Mouse (Mus musculus) splenic B cell, adult 2 months (primary cell): ENCODE measurements around the gene Sntb2.

Source experiments
- DNase-seq: peaks from one replicate; pipeline ENCODE4 v3.0.0-alpha.2; 2011; ENCODE audit warnings: low read depth, low spot score
- H3K27me3 ChIP-seq: 2 replicates; pipeline ENCODE4 v1.6.1; 2012; ENCODE audit warnings: mild to moderate bottlenecking, low read length, moderate library complexity, mixed read lengths; ENCODE audit not compliant: control insufficient read depth, poor library complexity, insufficient read depth, severe bottlenecking
- H3K36me3 ChIP-seq: 2 replicates; pipeline ENCODE4 v1.6.1; 2012; ENCODE audit warnings: mild to moderate bottlenecking, low read length, moderate library complexity, mixed read lengths; ENCODE audit not compliant: control insufficient read depth, poor library complexity, insufficient read depth, severe bottlenecking

Sntb2 gene

GRCm38 (mm10) chr8:106937081-106937800 is 1.7 kb downstream of the Sntb2 start:
- H3K36me3 ChIP-seq, result no peaks in the 10 kb centered on the region
- peak; percentile 5 for DNase-seq
- no peaks in the 10 kb centered on the region; the same call in 1 of the 2 replicates for H3K27me3 ChIP-seq

- no peaks in the 10 kb centered on the region for H3K27me3 ChIP-seq
- DNase-seq, result no peak
- H3K36me3 ChIP-seq, result no peaks in the 10 kb centered on the region
These were observed 6.3 kb downstream of the Sntb2 start for GRCm38 (mm10) chr8:106941806-106942205.

- no peak for DNase-seq
- H3K27me3 ChIP-seq, result no peaks in the 10 kb centered on the region
These were observed 8.4 kb downstream of the Sntb2 start for GRCm38 (mm10) chr8:106943874-106944418.

GRCm38 (mm10) chr8:106944756-106945155 is 9.2 kb downstream of the Sntb2 start:
- Histone ChIP-seq H3K36me3 (no peaks in the 10 kb centered on the region), H3K27me3 (no peaks in the 10 kb centered on the region)
- DNase-seq, result no peak

More at GRCm38 (mm10) chr8:106943874-106944418, 8.4 kb downstream of the Sntb2 start:
- no peaks in the 10 kb centered on the region for H3K36me3 ChIP-seq

- no peak for DNase-seq
- no peaks in the 10 kb centered on the region for H3K27me3 ChIP-seq
These were observed 13.2 kb downstream of the Sntb2 start for GRCm38 (mm10) chr8:106948678-106949243.

GRCm38 (mm10) chr8:106951707-106952106 is 16.2 kb downstream of the Sntb2 start:
- no peaks in the 10 kb centered on the region for H3K27me3 ChIP-seq
- DNase-seq, result no peak
- H3K36me3 ChIP-seq, result no peaks in the 10 kb centered on the region

More at GRCm38 (mm10) chr8:106948678-106949243, 13.2 kb downstream of the Sntb2 start:
- no peaks in the 10 kb centered on the region for H3K36me3 ChIP-seq

- H3K27me3 ChIP-seq, result no peaks in the 10 kb centered on the region
These were observed 18.0 kb downstream of the Sntb2 start for GRCm38 (mm10) chr8:106953571-106953970.

GRCm38 (mm10) chr8:106957086-106957485 is 21.5 kb downstream of the Sntb2 start:
- no peaks in the 10 kb centered on the region for H3K36me3 ChIP-seq
- no peak for DNase-seq
- no peaks in the 10 kb centered on the region for H3K27me3 ChIP-seq

More at GRCm38 (mm10) chr8:106953571-106953970, 18.0 kb downstream of the Sntb2 start:
- DNase-seq, result no peak
- no peaks in the 10 kb centered on the region for H3K36me3 ChIP-seq

GRCm38 (mm10) chr8:106958212-106958611 is 22.7 kb downstream of the Sntb2 start:
- Histone ChIP-seq H3K27me3 (no peaks in the 10 kb centered on the region), H3K36me3 (no peaks in the 10 kb centered on the region)
- DNase-seq, result no peak

GRCm38 (mm10) chr8:106959626-106960025 is 24.1 kb downstream of the Sntb2 start:
- no peaks in the 10 kb centered on the region for H3K27me3 ChIP-seq
- H3K36me3 ChIP-seq, result no peaks in the 10 kb centered on the region
- no peak for DNase-seq

- no peaks in the 10 kb centered on the region for H3K36me3 ChIP-seq
- DNase-seq, result no peak
- H3K27me3 ChIP-seq, result no peaks in the 10 kb centered on the region
These were observed 26.8 kb downstream of the Sntb2 start for GRCm38 (mm10) chr8:106962322-106962721.

GRCm38 (mm10) chr8:106963365-106963764 is 27.8 kb downstream of the Sntb2 start:
- no peak for DNase-seq
- no peaks in the 10 kb centered on the region for H3K27me3 ChIP-seq
- no peaks in the 10 kb centered on the region for H3K36me3 ChIP-seq

- peak; percentile 18 for DNase-seq
- Histone ChIP-seq H3K27me3 (no peaks in the 10 kb centered on the region), H3K36me3 (no peaks in the 10 kb centered on the region)
These were observed 29.0 kb downstream of the Sntb2 start for GRCm38 (mm10) chr8:106964573-106964972.

- Histone ChIP-seq H3K27me3 (no peaks in the 10 kb centered on the region), H3K36me3 (no peaks in the 10 kb centered on the region)
- DNase-seq, result no peak
These were observed 34.4 kb downstream of the Sntb2 start for GRCm38 (mm10) chr8:106969964-106970363.

GRCm38 (mm10) chr8:106971916-106972315 is 36.4 kb downstream of the Sntb2 start:
- no peak for DNase-seq
- H3K27me3 ChIP-seq, result no peaks in the 10 kb centered on the region
- no peaks in the 10 kb centered on the region for H3K36me3 ChIP-seq
